Mouse (Mus musculus) T-cell, adult 66 days (primary cell): ENCODE results near the gene Serpina3m. TPM values are rescaled to one million over a fixed set of nuclear protein-coding genes. Genes with fewer than 3 reads are reported as not detected.

Experiments
- total RNA-seq, 2 experiments: library from RNA; stranded (reverse); gene quantifications; 3 replicates in 1 of 2; 4 replicates in 1 of 2; pipeline ENCODE4 v1.2.4; 2023

Gene Serpina3m
- total RNA-seq, result not detected

DNA sequence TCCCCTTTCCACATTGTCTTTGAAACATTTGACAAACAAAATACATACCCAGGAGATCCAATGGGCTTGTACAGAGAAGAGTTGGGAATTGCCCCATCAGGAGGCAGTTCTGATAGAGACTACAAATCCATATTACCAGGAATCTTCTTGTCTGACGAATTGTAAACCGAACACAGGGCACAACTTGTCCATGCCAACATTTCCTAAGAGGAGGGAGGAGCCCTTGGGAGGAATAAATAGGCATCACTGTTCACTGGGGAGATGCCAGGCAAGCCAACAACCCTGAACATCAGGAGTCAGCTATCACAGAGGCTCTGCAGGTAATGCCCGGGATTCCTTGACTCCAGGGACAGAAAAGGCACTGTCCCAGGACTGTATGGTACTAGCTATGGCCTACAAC is at the start of gene Serpina3m, which contains the start of gene Serpina3k:
Gene Serpina3m (plus strand): TSS at position 261 of the 400 bp plus-strand sequence.
Gene Serpina3k (plus strand): TSS at position 261 of the 400 bp plus-strand sequence.

GRCm38 (mm10) chr12:104314253-104314652 is 24.0 kb upstream of the Serpina3m start, which contains the start of gene Serpina3j:
Gene Serpina3j, plus strand, starts transcription at chr12:104314553.

GRCm38 (mm10) chr12:104406454-104406885 is 68.2 kb downstream of the Serpina3m start, which contains the start of gene Serpina3n:
Gene Serpina3n, plus strand, starts transcription at chr12:104406729.

Other genes starting within 250 kb of the Serpina3m start
- gene Serpina5, start 237.4 kb upstream of the Serpina3m start, total RNA-seq, result not detected
- not detected for gene Serpina3a, start 225.8 kb upstream of the Serpina3m start, total RNA-seq
- not detected for gene Serpina3b, start 210.5 kb upstream of the Serpina3m start, total RNA-seq
- gene Serpina3c, start 184.6 kb upstream of the Serpina3m start, total RNA-seq, result not detected
- gene Serpina3f, start 123.9 kb upstream of the Serpina3m start, total RNA-seq, result 1 to 10 TPM; 2.7 to 7.2 TPM
- 10 to 100 TPM; 29.4 to 49.8 TPM for gene Serpina3g, start 102.2 kb upstream of the Serpina3m start, total RNA-seq
- 1 to 10 TPM in 1 of 2 experiments, not detected in 1; 1.0 TPM for gene Serpina3i, start 75.4 kb upstream of the Serpina3m start, total RNA-seq
- gene Serpina3j, start 23.9 kb upstream of the Serpina3m start, total RNA-seq, result not detected
- gene Serpina3k, start within 50 bp of the Serpina3m start, total RNA-seq, result not detected
- not detected for gene Serpina3n, start 68.2 kb downstream of the Serpina3m start, total RNA-seq
- gene Gsc, start 134.8 kb downstream of the Serpina3m start, total RNA-seq, result not detected